Mouse (Mus musculus): Measurements from ENCODE around the gene Alk.

Gene Alk

GRCm38 (mm10) chr17:72144461-72144860 is 460.0 kb downstream of the Alk start:
- no peak for DNase-seq (ENCODE audit: low spot score in 2 of 2)

- no peak for DNase-seq (ENCODE audit: low spot score in 2 of 2)
Measured at GRCm38 (mm10) chr17:72132140-72132911, 472.1 kb downstream of the Alk start.

DNA sequence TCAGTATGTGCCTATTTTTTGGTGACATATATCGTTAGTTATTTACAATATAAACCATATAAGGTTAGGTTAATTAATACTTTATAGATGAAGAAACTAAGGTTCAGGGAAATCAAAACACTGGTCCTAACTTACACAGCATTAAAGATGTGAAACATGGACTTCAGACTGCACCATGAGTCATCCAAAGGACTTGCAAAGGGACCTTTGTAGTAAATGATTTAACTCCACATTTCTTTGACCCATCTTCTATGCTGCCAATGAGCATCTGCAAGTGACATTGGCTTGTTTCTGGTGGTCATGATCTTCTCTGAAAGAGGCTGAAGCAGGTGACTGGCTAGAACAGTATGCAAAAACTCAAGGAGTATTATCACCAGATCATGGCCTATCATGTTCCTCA is 482.8 kb downstream of the Alk start:
- DNase-seq (ENCODE audit: low spot score in 2 of 2) = no peak

GRCm38 (mm10) chr17:72120278-72120677 is 484.1 kb downstream of the Alk start:
- no peak for DNase-seq (ENCODE audit: low spot score in 2 of 2)

- no peak for DNase-seq (ENCODE audit: low spot score in 2 of 2)
Measured at GRCm38 (mm10) chr17:72118376-72118775, 486.1 kb downstream of the Alk start.

DNA sequence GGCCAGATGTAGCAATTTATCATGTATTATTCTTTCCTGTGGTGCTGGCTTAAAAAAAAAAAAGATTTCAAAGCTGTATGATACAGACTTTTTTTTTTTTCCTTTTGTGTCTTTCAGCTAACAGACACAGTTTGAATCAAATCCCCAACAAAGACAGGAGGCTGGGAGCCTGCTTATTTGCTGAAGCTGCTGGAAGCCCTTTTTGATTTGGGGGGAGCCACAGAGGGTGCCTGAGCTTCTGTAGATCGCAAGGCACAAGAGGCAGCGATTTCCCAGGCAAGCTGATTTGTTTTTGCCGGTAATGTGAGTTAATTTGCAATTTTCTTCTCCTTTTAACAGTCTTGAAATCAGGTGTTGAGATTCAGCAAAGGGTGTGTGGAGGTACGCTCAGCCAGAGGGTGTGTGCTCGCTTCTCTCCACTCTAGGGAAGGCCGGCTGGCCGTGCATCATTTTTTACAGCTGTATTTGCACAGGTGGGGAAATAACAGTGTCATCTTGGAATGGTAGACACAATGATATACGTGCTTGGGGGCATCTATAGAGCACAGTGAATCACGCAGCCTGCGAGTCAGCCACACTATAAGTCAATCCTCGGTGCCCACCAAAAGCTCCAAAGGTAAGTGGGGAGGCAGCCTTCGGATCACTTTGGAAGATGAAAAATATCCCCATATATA is 489.0 kb downstream of the Alk start:
- DNase-seq (ENCODE audit: low spot score in 2 of 2) = no peak

- DNase-seq (ENCODE audit: low spot score in 2 of 2) = no peak
Measured at GRCm38 (mm10) chr17:72112004-72112403, 492.4 kb downstream of the Alk start.

GRCm38 (mm10) chr17:72111528-72111927 is 492.9 kb downstream of the Alk start:
- no peak for DNase-seq (ENCODE audit: low spot score in 2 of 2)

DNA sequence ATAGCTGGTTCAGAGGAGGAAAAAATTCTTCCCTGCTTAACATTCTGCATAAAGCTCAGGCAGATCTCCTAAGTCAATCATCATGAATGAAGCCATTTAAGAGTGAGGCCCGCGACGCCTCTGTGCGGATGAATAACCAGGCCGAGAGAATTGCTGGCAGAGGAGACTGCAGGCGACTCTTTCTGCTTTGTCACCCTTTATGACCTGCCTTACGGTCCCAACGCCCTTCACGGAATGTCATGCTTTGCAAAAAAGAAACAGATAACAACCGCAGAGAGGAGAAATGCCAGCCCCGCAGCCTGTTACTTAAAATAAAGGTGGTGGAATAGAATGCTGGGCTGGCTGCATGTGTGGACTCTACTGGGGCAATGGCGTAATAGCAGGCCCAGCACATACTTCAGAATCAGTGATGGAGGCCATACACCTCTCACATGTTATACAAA is 517.1 kb downstream of the Alk start:
- no peak for DNase-seq (ENCODE audit: low spot score in 2 of 2)

DNA sequence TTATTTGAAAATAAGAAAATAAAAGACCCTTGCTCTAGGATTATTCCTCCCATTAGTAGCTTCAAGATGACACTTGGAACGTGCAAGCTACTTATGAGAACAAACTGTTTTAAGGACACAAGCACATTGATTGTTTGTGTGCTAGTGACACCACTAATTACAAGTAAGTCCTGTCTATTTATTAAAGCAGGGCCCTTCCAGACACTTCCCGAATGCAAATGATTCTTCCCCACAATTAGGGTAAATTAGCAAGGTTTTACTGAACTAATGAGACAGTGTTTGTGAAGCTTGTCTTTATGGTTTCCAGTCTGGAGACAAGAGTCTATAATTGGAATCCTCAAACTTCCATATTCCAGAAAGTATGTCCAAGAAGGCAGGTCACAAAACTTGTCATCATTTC is 523.0 kb downstream of the Alk start:
- no peak for DNase-seq (ENCODE audit: low spot score in 2 of 2)

- no peak for DNase-seq (ENCODE audit: low spot score in 2 of 2)
Measured at GRCm38 (mm10) chr17:72076306-72076921, 528.0 kb downstream of the Alk start.

- no peak for DNase-seq (ENCODE audit: low spot score in 2 of 2)
Measured at GRCm38 (mm10) chr17:72071871-72072270, 532.6 kb downstream of the Alk start.

- DNase-seq (ENCODE audit: low spot score in 2 of 2) = no peak
Measured at GRCm38 (mm10) chr17:72068176-72068575, 536.3 kb downstream of the Alk start.

- DNase-seq (ENCODE audit: low spot score in 2 of 2) = no peak
Measured at GRCm38 (mm10) chr17:72062978-72063377, 541.4 kb downstream of the Alk start.

- no peak for DNase-seq (ENCODE audit: low spot score in 2 of 2)
Measured at GRCm38 (mm10) chr17:72059312-72059711, 545.1 kb downstream of the Alk start.

DNA sequence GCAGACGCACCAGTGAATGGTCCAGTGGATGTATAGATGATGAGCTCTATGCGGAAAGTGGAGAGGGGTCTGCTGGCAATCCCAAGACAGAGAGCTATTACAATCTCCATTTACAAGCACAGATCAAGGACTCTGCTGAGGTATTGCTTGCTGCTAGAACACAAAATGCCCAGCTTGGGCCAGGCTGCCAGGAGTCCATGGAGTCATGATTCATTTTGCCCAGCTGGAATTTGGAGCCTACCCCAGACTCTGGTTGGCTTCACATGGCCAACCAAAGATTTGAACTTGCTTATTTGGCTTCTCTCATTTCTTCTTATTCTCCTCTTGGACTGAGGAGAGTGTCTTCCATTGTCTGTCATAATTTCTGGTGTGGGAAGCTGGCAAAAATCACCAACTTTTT is 558.8 kb downstream of the Alk start:
- no peak for DNase-seq (ENCODE audit: low spot score in 2 of 2)

GRCm38 (mm10) chr17:72043667-72044390 is 560.6 kb downstream of the Alk start:
- no peak for DNase-seq (ENCODE audit: low spot score in 2 of 2)

- no peak for DNase-seq (ENCODE audit: low spot score in 2 of 2)
Measured at GRCm38 (mm10) chr17:72043001-72043666, 561.3 kb downstream of the Alk start.

DNA sequence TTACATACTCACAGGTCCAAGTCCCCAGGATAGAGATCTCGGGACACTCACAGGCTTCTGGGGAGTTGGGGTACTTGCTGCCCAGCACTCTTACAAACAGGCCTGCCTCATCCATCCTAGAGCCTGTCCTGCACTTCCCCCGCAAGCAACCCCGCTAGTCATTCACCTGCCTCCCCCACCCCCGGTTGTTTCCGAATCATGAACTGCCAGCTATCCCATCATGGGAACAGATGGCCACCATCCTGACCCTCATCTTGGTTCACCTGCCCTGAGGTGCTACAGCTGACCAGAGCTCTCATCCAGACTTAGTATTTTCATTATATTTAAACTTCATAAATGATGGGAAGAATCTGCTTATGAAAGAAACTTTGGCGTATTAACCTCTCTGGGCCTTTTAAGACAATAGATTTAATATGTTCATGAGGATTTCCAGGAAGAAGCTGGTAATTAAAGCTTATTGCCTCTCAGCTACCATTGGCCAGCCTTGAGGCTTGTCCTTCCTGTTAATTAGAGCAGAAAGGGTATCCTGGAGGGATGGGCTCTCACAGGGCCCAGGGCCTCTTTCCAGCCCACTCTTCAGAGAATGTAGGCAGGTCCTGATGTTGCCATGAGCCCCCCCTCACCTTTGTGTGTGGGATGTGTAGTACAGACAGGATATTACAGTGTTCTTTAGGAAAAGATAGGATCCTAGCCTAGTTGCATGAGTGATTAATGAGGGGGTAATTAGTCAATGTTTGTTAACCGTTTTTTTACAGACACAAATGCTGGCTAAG is 565.1 kb downstream of the Alk start:
- no peak for DNase-seq (ENCODE audit: low spot score in 2 of 2)

DNA sequence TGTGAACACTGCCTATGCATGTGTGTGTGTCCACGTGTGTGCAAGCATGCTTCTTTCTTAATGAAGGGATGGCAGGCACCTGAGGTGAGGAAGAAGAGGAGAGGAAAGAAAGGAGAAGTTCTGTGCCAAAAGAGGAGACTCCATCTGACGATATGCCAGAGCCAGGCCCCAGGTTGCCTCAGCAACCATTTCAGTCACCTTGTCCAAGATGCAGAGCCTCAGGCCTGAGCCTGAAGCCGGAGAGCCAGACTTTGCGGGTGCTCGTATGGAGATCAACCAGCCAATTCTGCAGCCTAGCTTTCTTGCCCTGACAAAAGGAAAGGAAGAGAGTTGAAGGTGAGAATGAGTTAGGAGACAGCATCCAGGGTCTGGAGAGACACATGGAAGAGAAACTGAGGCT is 566.1 kb downstream of the Alk start:
- DNase-seq (ENCODE audit: low spot score in 2 of 2) = no peak

GRCm38 (mm10) chr17:72030672-72031071 is 573.8 kb downstream of the Alk start:
- DNase-seq (ENCODE audit: low spot score in 2 of 2) = no peak
